Mouse (Mus musculus) cerebellum, adult 11 months (tissue): ENCODE data around the gene Wdr62.

Experiments used
- DNase-seq: peaks from one replicate; pipeline ENCODE4 v3.0.0; 2022

The Wdr62 gene

DNA sequence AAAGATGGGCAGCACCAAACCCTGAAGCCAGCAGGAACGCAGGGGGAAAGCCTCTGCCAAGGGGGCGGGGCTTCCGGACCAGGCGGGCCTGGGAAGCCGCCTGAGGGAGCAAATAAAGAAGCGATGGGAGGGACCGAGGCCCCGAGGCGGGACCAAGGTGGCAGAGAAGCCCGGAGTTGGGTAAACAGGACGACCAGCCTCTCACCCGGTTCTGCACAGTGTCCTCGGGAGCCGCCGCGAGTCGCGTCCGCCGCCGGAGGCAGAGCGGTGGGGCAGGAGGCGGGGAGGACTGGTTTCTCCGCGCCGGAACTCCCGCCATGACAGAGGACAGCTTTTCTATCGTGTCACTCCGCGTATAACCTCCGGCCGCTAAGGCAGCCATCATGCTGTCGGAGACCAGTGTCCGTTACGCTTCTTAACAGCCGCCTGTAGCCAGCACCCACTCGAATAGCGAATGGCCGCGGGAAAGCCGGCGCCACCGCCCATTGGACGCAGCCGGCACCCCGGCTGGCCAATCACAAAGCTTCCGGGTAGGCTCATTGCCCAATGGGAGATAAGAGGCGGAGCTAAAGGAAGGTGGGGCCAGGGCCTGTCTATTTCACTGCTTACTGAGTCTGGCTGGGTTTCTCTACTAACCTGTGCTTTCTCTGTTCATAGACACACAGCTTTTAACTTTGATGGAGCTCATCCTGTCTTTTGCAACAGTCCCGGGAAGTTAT, at the start of gene Wdr62, which contains the start of gene Thap8:
TSS of gene Wdr62 (minus strand) at position 469 of the 719 bp plus-strand sequence.
TSS of gene Thap8 (plus strand) at position 144 of the 719 bp plus-strand sequence.
- DNase-seq: peak; percentile 88

- no peak for DNase-seq
Observed at GRCm38 (mm10) chr7:30328379-30328778, 48.2 kb upstream of the Wdr62 start.

DNA sequence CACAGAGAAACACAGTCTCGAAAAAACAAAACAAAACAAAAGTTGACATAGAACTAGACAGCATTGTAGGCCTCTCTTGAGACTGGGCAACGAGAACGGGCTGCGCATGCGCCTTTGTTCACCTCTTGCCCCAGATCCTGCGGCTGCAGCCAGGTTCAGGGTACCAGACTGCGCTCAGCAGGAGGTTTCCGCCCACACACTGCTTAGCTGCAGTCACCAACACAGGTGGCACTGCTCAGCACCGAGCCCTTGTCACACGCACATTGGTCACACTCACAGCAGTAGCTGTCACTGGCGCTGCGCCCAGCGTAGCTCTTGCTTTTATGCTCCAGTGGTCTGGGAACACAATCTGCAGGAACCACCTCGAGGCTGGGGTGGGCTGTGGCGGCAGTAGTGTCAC, 46.9 kb upstream of the Wdr62 start:
- peak; percentile 96 for DNase-seq

- no peak for DNase-seq
Observed at GRCm38 (mm10) chr7:30326427-30326826, 46.2 kb upstream of the Wdr62 start.

GRCm38 (mm10) chr7:30325364-30325763, 45.1 kb upstream of the Wdr62 start:
- no peak for DNase-seq

- no peak for DNase-seq
Observed at GRCm38 (mm10) chr7:30324300-30324944, 44.2 kb upstream of the Wdr62 start.

DNA sequence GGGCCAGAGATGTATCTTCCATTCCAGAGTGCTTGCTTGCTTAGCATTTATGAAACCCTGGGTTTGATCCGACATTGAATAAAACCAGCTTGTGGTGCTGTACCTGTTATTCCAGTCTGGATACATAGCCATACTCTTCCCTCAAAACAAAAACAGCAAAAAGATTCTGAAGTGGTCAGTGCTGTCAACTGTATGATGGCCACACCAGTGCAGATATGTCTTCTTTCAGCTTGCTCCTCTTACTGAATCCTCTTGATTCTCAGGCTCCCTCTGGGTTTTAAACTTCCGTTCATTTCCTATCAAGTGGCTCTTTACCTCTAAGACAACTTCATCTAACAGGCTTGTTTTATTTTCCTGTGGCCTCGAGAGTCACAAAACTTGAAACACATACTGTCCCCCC, 43.6 kb upstream of the Wdr62 start, which contains the start of gene Sdhaf1:
TSS of gene Sdhaf1 (minus strand) at position 101 of the 400 bp plus-strand sequence.
- DNase-seq: no peak

DNA sequence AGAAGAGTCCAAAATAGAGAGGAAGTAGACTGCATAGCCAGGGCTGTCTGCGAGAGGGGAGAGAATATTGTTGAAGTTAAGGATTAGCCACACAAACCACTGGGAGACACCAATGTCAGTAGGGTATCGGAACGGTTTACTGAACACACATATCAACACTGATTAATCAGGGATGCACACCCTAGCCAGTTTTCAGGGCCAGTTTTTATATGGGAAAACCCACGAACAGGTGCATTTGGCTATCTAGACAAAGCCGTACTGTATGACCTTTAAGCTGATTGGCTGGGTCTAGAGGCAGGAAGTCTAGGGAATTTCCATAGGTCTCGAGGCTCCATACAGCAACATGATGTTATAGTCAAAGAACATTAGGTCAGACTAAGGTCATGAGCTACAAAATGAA, 42.6 kb upstream of the Wdr62 start:
- no peak for DNase-seq

GRCm38 (mm10) chr7:30322285-30322667, 42.1 kb upstream of the Wdr62 start:
- DNase-seq: peak; percentile 97

GRCm38 (mm10) chr7:30321539-30322284, 41.5 kb upstream of the Wdr62 start, which contains the start of gene E130208F15Rik:
Gene E130208F15Rik, plus strand, starts transcription at chr7:30321740.
- peak; percentile 68 for DNase-seq

DNA sequence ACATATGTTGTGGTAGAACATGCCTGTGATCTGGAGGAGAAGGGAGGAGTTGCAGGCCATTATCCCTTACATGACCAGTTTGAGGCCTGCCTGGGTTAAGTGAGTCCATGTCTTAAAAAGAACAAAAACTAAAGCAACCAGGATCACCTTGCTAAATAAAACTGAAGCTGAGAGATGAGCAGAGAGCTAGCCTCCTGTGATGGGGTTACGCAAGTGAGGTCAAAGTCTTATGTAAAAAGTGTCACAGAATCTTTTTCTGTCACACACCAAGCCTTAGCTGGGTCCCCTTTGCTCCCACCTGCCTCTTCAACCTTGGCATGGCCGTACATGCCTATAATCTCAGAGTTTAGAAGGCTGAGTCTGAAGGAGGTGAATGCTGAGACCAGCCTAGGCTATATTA, 40.7 kb upstream of the Wdr62 start:
- DNase-seq: no peak

DNA sequence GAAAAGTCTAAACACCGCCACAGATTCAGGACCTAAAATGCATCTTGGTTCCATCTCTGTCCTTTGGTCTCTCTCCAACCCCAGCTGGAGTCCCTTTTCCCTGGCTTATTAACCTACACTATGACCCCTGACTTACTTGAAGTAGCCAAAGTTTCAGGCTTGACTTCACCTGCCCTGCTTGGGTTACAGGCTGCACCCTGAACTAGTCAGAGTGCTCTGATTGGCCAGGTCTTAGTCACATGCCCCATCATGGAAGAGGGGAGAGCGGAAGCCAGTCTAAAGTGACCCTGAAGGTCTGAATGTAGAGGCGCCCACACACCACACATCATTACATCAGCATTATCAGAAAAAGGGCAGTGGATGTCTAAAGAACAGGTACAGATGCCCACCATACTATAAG, 37.9 kb upstream of the Wdr62 start:
- DNase-seq: no peak

- no peak for DNase-seq
Observed at GRCm38 (mm10) chr7:30315559-30316529, 35.6 kb upstream of the Wdr62 start.

GRCm38 (mm10) chr7:30314721-30315155, 34.5 kb upstream of the Wdr62 start, which contains the start of gene Syne4:
Gene Syne4, plus strand, starts transcription at chr7:30314807.
- no peak for DNase-seq

- no peak for DNase-seq
Observed at GRCm38 (mm10) chr7:30313666-30314320, 33.6 kb upstream of the Wdr62 start.

DNA sequence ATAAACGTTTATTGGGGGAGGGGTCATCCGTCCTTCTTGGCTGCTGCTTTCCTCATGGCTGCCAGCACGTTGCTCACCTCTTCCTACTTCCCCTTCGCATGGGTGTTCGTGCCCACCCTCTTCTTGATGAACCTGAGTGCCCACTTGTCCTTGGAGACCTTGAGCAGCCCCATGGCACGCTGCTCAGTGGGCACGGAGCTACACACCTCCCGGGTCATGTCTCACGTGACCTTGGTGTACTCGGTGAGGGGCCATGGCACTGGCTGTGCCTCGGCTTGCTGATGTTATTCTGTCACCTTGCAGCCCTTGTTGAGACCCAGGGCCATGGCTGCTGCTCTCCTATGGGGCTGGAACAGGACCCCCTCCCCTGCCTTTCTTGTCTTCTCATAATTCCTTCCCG, 29.9 kb upstream of the Wdr62 start:
- no peak for DNase-seq

- DNase-seq: no peak
Observed at GRCm38 (mm10) chr7:30309395-30310129, 29.3 kb upstream of the Wdr62 start.

- DNase-seq: peak; percentile 93
Observed at GRCm38 (mm10) chr7:30308076-30309005, 28.1 kb upstream of the Wdr62 start, which contains the start of gene Alkbh6. Gene Alkbh6, plus strand, starts transcription at chr7:30308717.

GRCm38 (mm10) chr7:30306083-30306779, 26.0 kb upstream of the Wdr62 start:
- DNase-seq: no peak
